Mouse (Mus musculus) neural tube, embryonic 15.5 days (tissue): ENCODE data around the gene Lrrc26. TPM values are rescaled to one million over a fixed set of nuclear protein-coding genes. Genes with fewer than 3 reads are reported as not detected.

Experiments used
- ATAC-seq: fragments of 200-750 bp; cut with Nextera tagmentation; 2 replicates; pipeline ENCODE4 v1.8.0; 2017; ENCODE audit warnings: mild to moderate bottlenecking, moderate TSS enrichment, moderate library complexity; ENCODE audit not compliant: low FRiP score
- H3K27ac ChIP-seq: fragments of 300-500 bp; sonication (generic); replicated peaks from 2 replicates; pipeline ENCODE4 v1.5.1; 2015; ENCODE audit warnings: mild to moderate bottlenecking, inconsistent platforms
- H3K27me3 ChIP-seq: fragments of 300-500 bp; sonication (generic); replicated peaks from 2 replicates; pipeline ENCODE4 v1.6.1; 2015; ENCODE audit warnings: inconsistent platforms
- H3K36me3 ChIP-seq: fragments of 300-500 bp; sonication (generic); 2 replicates; pipeline ENCODE4 v1.6.1; 2015; ENCODE audit warnings: inconsistent platforms
- H3K4me1 ChIP-seq: fragments of 300-500 bp; sonication (generic); 2 replicates; pipeline ENCODE4 v1.6.1; 2015; ENCODE audit warnings: inconsistent platforms
- H3K4me2 ChIP-seq: fragments of 300-500 bp; sonication (generic); 2 replicates; pipeline ENCODE4 v1.6.1; 2015; ENCODE audit warnings: inconsistent platforms, mild to moderate bottlenecking, moderate library complexity
- H3K4me3 ChIP-seq: fragments of 300-500 bp; sonication (generic); replicated peaks from 2 replicates; pipeline ENCODE4 v1.5.1; 2015; ENCODE audit warnings: mild to moderate bottlenecking, inconsistent platforms
- H3K9ac ChIP-seq: fragments of 300-500 bp; sonication (generic); replicated peaks from 2 replicates; pipeline ENCODE4 v1.6.1; 2015; ENCODE audit warnings: mild to moderate bottlenecking, inconsistent platforms
- H3K9me3 ChIP-seq: fragments of 300-500 bp; sonication (generic); replicated peaks from 2 replicates; pipeline ENCODE4 v1.6.1; 2016; ENCODE audit warnings: inconsistent platforms
- WGBS: fragments of 180-500 bp; shearing (Covaris S2); methylation state at CpG from one replicate; pipeline ENCODE4 v1.1.7; 2015; ENCODE audit warnings: mixed read lengths; 5-methylcytosine and 5-hydroxymethylcytosine counted together
- polyA plus RNA-seq: library from polyadenylated mRNA; unstranded; fragments of >200 nt; fragmentation: Nextera tagmentation; extraction: Ambion mirVana; gene quantifications from 2 replicates; pipeline ENCODE4 v1.2.1, GENCODE M21; 2015

Gene Lrrc26
- polyA plus RNA-seq, 1 experiment from 2014 or later = 0.22 TPM

GRCm38 (mm10) chr2:25304657-25305541 lies 15.2 kb downstream of the Lrrc26 start:
- Histone ChIP-seq H3K9ac (peak overlapping the region; percentile 32; the same call in 1 of the 2 replicates), H3K36me3 (peaks cover 64% of the 10 kb centered on the region), H3K27me3 (peaks cover 59% of the 10 kb centered on the region), H3K4me3 (peak overlapping the region; percentile 36), H3K4me2 (peak overlapping the region; percentile 68), H3K27ac (no peak overlapping the region), H3K4me1 (peaks cover 9% of the 10 kb centered on the region), H3K9me3 (no peaks in the 10 kb centered on the region)
- WGBS = 4% methylated on average over 41 of the region's 45 CpGs
- ATAC-seq = peak; percentile 73

GRCm38 (mm10) chr2:25305587-25306359 lies 16.1 kb downstream of the Lrrc26 start:
- Histone ChIP-seq H3K4me1 (peaks cover 9% of the 10 kb centered on the region), H3K9ac (0 out of 2 replicates have a peak overlapping the region, but pooled peaks have one; percentile 32), H3K9me3 (no peaks in the 10 kb centered on the region), H3K27me3 (peaks cover 66% of the 10 kb centered on the region), H3K27ac (no peak overlapping the region), H3K36me3 (peaks cover 72% of the 10 kb centered on the region), H3K4me2 (peak overlapping the region; percentile 68), H3K4me3 (peak overlapping the region; percentile 36; the same call in 1 of the 2 replicates)
- WGBS = 49% methylated on average over 14 of the region's 14 CpGs
- ATAC-seq = peak; percentile 2; the same call in 1 of the 2 replicates

DNA sequence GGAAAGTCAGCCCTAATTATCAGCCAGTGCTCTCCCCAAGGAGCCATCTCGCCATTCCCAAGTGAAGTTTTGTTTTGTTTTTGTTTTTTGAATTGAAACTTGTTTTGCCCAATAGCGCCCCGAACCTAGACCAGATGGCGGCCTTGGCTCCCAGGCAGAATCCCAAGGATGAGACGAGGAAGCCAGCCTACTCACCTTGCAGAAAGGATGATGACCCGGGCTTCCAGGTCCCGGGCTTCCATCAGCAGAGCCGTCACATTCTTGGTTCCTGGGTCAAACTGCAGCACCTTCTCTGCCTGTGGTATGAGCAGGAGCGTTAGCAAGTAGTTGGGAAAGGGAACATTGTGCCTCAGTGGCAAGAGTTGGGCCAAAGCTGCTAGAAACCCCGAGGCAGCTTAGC lies 20.5 kb downstream of the Lrrc26 start:
- peaks cover 92% of the 10 kb centered on the region for H3K27me3 ChIP-seq
- no peaks in the 10 kb centered on the region for H3K9me3 ChIP-seq
- H3K9ac ChIP-seq = no peak overlapping the region
- H3K4me2 ChIP-seq = no peak overlapping the region
- 53% methylated on average over 10 of the region's 10 CpGs for WGBS
- no peak overlapping the region for H3K27ac ChIP-seq
- peaks cover 5% of the 10 kb centered on the region for H3K4me1 ChIP-seq
- no peak for ATAC-seq
- H3K36me3 ChIP-seq = peaks cover 83% of the 10 kb centered on the region
- no peak overlapping the region for H3K4me3 ChIP-seq

- Histone ChIP-seq H3K4me1 (no peaks in the 10 kb centered on the region), H3K27ac (no peak overlapping the region), H3K27me3 (peaks cover 94% of the 10 kb centered on the region), H3K4me3 (no peak overlapping the region), H3K9me3 (no peaks in the 10 kb centered on the region), H3K36me3 (peaks cover 87% of the 10 kb centered on the region), H3K9ac (no peak overlapping the region), H3K4me2 (no peak overlapping the region)
- ATAC-seq = no peak
- 6% methylated on average over 22 of the region's 22 CpGs for WGBS
Measured at GRCm38 (mm10) chr2:25310969-25311368, 21.3 kb downstream of the Lrrc26 start.

DNA sequence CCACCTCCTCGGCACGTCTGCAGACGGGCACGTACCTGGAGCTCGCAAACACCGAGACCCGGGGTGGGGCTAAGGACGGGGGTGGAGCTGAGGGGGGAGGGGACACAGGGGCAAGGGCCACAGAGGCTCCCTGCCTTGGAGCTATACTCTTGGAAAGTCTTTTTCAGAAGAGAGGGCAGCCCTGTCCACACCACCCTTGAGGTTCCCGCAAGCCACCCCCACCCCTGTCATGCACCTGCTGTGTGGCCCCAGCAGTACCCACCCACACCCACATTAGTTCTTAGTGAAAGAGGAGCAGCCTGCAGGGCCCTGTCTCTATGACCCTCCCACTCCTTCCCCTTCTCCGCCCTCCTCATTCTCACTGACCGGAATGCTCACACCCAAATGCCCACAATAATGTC lies 21.8 kb downstream of the Lrrc26 start:
- Histone ChIP-seq H3K36me3 (peaks cover 82% of the 10 kb centered on the region), H3K4me2 (no peak overlapping the region), H3K9me3 (no peaks in the 10 kb centered on the region), H3K27ac (no peak overlapping the region), H3K4me1 (peaks cover 4% of the 10 kb centered on the region; the same call in 1 of the 2 replicates), H3K4me3 (no peak overlapping the region), H3K27me3 (peaks cover 94% of the 10 kb centered on the region), H3K9ac (no peak overlapping the region)
- 7% methylated on average over 11 of the region's 11 CpGs for WGBS
- no peak for ATAC-seq

DNA sequence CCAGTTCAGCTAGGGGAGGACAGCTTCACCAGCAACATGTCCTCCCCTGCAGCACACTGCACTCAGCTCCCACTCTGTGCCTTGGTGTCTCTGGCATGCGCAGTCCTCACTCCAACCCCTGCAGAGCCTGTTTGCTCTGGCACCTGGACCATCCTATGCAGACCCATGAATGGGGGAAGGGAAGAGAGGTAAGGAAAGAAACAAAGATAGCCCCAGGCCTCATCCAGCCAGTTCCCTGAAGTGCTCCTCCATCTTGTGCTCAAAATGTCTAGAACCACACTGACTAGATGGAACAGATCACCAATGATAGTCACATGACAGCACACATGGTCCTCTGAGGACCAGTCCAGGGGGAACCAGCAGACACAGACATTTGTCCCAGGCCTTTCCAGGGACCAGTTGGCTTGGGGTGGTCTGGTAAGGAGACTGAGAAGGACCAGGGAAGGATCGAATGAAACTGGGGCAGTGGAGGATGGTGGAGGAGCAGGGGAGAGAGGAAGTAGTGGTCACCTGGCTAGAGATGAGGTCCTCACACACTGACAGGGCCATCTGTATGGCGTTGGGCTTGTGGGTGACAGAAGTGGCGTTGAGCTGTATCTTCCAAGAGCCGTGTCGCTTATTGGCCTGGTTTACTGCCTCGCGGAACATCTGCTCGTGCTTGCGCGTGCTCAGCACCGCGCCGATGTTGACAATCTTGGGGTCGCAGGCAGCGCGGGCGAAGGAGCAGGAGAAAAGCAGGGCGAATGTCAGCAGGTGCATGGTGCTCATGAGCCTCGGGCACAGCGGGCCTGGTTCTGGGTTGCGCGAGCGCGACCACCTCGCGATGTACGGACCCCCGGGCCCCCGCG lies 28.6 kb downstream of the Lrrc26 start:
- Histone ChIP-seq H3K4me2 (peak overlapping the region; percentile 72), H3K4me3 (peak overlapping the region; percentile 66), H3K36me3 (peaks cover 20% of the 10 kb centered on the region), H3K4me1 (peaks cover 27% of the 10 kb centered on the region), H3K27me3 (peaks cover 69% of the 10 kb centered on the region), H3K9ac (peak overlapping the region; percentile 69), H3K27ac (peak overlapping the region; percentile 92), H3K9me3 (no peaks in the 10 kb centered on the region)
- peak; percentile 72 for ATAC-seq
- 4% methylated on average over 31 of the region's 31 CpGs for WGBS

GRCm38 (mm10) chr2:25318971-25319773 lies 29.5 kb downstream of the Lrrc26 start, which contains the start of gene Grin1:
Gene Grin1 (minus strand): TSS chr2:25319187.
- Histone ChIP-seq H3K9me3 (no peaks in the 10 kb centered on the region), H3K4me1 (peaks cover 27% of the 10 kb centered on the region), H3K27ac (peak within 1 kb of the TSS; percentile 92), H3K4me2 (peak within 1 kb of the TSS; percentile 72), H3K27me3 (peaks cover 61% of the 10 kb centered on the region), H3K36me3 (peaks cover 14% of the 10 kb centered on the region), H3K9ac (peak within 1 kb of the TSS; percentile 69), H3K4me3 (peak within 1 kb of the TSS; percentile 66)
- WGBS = 9% methylated on average over 58 of the region's 58 CpGs
- peak; percentile 87 for ATAC-seq

DNA sequence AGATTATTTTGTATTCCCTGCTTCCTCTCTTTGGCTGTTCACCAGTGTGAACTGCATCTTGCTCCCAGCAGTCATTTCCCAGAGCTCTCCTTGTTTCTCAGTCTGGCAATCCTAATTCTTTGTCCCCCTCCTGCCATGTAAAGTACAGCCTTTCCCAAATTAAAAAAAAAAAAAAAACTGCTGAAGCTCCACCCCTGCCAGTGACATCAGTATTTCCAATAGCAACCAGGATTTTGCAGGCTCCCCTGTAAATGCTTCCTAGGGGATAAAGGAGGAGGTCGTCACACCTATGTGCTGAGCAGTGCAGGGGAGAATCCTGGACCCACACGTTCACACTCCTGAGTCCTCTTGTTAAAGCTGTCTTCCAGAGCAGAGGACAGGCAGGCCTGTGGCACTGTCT lies 30.4 kb downstream of the Lrrc26 start:
- Histone ChIP-seq H3K4me2 (no peak overlapping the region), H3K4me1 (peaks cover 27% of the 10 kb centered on the region), H3K9ac (no peak overlapping the region), H3K36me3 (peaks cover 6% of the 10 kb centered on the region), H3K4me3 (no peak overlapping the region), H3K27ac (no peak overlapping the region), H3K9me3 (no peaks in the 10 kb centered on the region), H3K27me3 (peaks cover 52% of the 10 kb centered on the region)
- no peak for ATAC-seq
- WGBS = 35% methylated on average over 2 of the region's 2 CpGs

DNA sequence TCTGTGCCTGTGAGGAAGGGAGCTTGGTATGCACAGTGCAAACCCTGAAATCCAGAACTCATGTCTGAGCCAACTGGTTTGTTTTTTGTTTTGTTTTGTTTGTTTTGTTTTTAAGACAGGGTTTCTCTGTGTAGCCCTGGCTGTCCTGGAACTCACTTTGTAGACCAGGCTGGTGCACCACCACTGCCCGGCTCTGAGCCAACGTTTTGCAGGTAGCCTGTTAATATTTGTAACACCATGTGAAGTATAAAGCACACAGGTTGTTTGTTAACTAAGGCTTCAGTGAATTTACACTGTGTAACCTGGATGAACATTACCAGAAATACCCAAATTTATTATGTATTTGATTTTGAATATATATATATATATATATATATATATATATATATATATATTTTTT lies 36.3 kb downstream of the Lrrc26 start:
- Histone ChIP-seq H3K36me3 (no peaks in the 10 kb centered on the region), H3K27me3 (peaks cover 18% of the 10 kb centered on the region), H3K27ac (no peak overlapping the region), H3K9ac (no peak overlapping the region), H3K4me1 (peaks cover under 1% of the 10 kb centered on the region; the same call in 1 of the 2 replicates), H3K4me3 (no peak overlapping the region), H3K9me3 (no peaks in the 10 kb centered on the region), H3K4me2 (no peak overlapping the region)
- ATAC-seq = no peak
- WGBS = 83% methylated on average over 2 of the region's 2 CpGs

GRCm38 (mm10) chr2:25328440-25328839 lies 38.7 kb downstream of the Lrrc26 start:
- Histone ChIP-seq H3K27me3 (no peaks in the 10 kb centered on the region; the same call in 1 of the 2 replicates), H3K9me3 (no peaks in the 10 kb centered on the region), H3K4me1 (peaks cover 14% of the 10 kb centered on the region), H3K4me3 (no peak overlapping the region), H3K4me2 (no peak overlapping the region), H3K9ac (no peak overlapping the region), H3K27ac (no peak overlapping the region), H3K36me3 (no peaks in the 10 kb centered on the region)
- no peak for ATAC-seq
- WGBS = 30% methylated on average over 7 of the region's 7 CpGs
